Mouse (Mus musculus) kidney, postnatal 0 days (tissue): ENCODE results near the gene Sdsl. TPM values are rescaled to one million over a fixed set of nuclear protein-coding genes. Genes with fewer than 3 reads are reported as not detected.

Source experiments
- ATAC-seq: fragments of 200-750 bp; cut with Nextera tagmentation; replicated peaks from 2 replicates; pipeline ENCODE4 v1.8.0; 2017; ENCODE audit warnings: low read depth, moderate number of reproducible peaks, moderate TSS enrichment, moderate library complexity; ENCODE audit not compliant: low FRiP score
- DNase-seq: peaks from one replicate; pipeline ENCODE4 v3.0.0-alpha.2; 2016; ENCODE audit warnings: low spot score
- H3K27ac ChIP-seq: fragments of 300-500 bp; sonication (generic); 2 replicates; pipeline ENCODE4 v1.5.1; 2014; ENCODE audit warnings: mild to moderate bottlenecking
- H3K27me3 ChIP-seq: fragments of 300-500 bp; sonication (generic); 2 replicates; pipeline ENCODE4 v1.6.1; 2014; ENCODE audit warnings: low read length, mixed read lengths; ENCODE audit not compliant: insufficient read depth
- H3K36me3 ChIP-seq: fragments of 300-500 bp; sonication (generic); 2 replicates; pipeline ENCODE4 v1.6.1; 2014; ENCODE audit warnings: low read length, mixed read lengths; ENCODE audit not compliant: insufficient read depth
- H3K4me1 ChIP-seq: fragments of 300-500 bp; sonication (generic); replicated peaks from 2 replicates; pipeline ENCODE4 v1.6.1; 2014; ENCODE audit warnings: antibody characterized with exemption, low read length, mixed read lengths; ENCODE audit not compliant: insufficient read depth
- H3K4me2 ChIP-seq: fragments of 300-500 bp; sonication (generic); 2 replicates; pipeline ENCODE4 v1.6.1; 2014; ENCODE audit warnings: mild to moderate bottlenecking, low read length, moderate library complexity, mixed read lengths
- H3K4me3 ChIP-seq: fragments of 300-500 bp; sonication (generic); replicated peaks from 2 replicates; pipeline ENCODE4 v1.5.1; 2014; ENCODE audit warnings: low read depth, low read length
- H3K9ac ChIP-seq: fragments of 300-500 bp; sonication (generic); 2 replicates; pipeline ENCODE4 v1.6.1; 2014; ENCODE audit warnings: low read depth, low read length
- H3K9me3 ChIP-seq: fragments of 300-500 bp; sonication (generic); replicated peaks from 2 replicates; pipeline ENCODE4 v1.6.1; 2016; ENCODE audit warnings: low read length, inconsistent platforms, mixed read lengths
- CTCF ChIP-seq: IDR thresholded peaks from 2 replicates; pipeline ENCODE4 v1.5.1; 2016; ENCODE audit warnings: antibody characterized with exemption, low read depth, mild to moderate bottlenecking, moderate library complexity
- WGBS: fragments of 180-500 bp; shearing (Covaris S2); extraction: QIAGEN DNeasy Blood & Tissue Kit; methylation state at CpG from one replicate; pipeline ENCODE4 v1.1.7; 2014; 5-methylcytosine and 5-hydroxymethylcytosine counted together
- polyA plus RNA-seq: library from polyadenylated mRNA; unstranded; fragments of >200 nt; fragmentation: Nextera tagmentation; extraction: Ambion mirVana; gene quantifications from 2 replicates; pipeline ENCODE4 v1.2.1, GENCODE M21; 2015

Sdsl gene
- 12.0 and 13.3 TPM in 2 replicates for polyA plus RNA-seq

DNA sequence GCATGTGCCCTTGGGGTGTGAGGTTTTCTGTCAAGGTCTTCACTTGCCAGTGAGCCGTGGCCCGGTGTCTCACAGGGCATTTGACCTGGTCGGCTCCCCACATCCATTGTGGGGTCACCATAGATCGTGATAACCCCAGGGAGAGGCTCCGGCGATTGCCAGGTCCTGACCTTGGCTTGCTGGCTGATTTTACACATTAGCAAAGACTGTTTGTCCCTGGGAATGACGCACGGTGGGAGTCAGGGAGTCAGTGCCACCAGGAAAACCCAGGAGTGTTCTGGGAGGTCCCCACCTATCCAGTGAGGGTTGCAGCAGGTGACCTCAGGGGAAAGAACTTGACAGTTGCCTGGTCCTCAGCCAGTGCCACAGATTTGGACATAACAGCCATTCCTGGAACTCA is at the start of gene Sdsl:
Gene Sdsl, minus strand, starts transcription at position 41 of the 400 bp plus-strand sequence.
- H3K27ac ChIP-seq, result no peak within 1 kb of the TSS
- no peak within 1 kb of the TSS for H3K9ac ChIP-seq
- H3K4me1 ChIP-seq, result no peaks in the 10 kb centered on the region
- no peaks in the 10 kb centered on the region for H3K36me3 ChIP-seq
- ATAC-seq, result no peak
- no peak within 1 kb of the TSS for H3K4me2 ChIP-seq
- DNase-seq, result no peak
- WGBS, result 58% methylated on average over 8 of the region's 8 CpGs
- no peak for TF ChIP-seq CTCF
- no peaks in the 10 kb centered on the region for H3K27me3 ChIP-seq
- no peak within 1 kb of the TSS for H3K4me3 ChIP-seq
- H3K9me3 ChIP-seq, result no peaks in the 10 kb centered on the region

DNA sequence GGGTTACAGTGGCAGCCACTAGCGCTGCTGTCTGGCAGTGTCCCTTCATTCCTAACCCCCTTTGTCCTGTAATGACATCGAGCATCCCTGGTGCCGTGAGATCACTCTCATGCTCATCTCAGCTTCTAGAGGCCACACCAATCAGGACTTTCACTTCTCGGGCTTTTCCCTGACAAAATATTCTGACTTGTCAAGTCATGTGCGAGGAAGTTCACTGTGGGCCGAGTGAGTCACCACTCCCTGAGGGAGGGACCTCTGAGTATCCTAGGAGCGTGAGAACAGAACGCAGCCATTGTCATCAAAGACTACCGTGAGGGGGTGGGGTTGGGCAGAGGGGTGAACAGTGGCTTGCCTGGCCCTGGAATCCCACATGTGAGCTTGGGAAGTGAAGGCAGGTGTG is 44.9 kb upstream of the Sdsl start:
- H3K4me2 ChIP-seq, result no peak overlapping the region
- no peaks in the 10 kb centered on the region for H3K27me3 ChIP-seq
- TF ChIP-seq CTCF, result no peak
- ATAC-seq (no peak), DNase-seq (peak; percentile 14)
- H3K4me1 ChIP-seq, result peaks cover 28% of the 10 kb centered on the region
- H3K4me3 ChIP-seq, result no peak overlapping the region
- no peaks in the 10 kb centered on the region for H3K9me3 ChIP-seq
- WGBS, result 48% methylated on average over 9 of the region's 9 CpGs
- H3K27ac ChIP-seq, result no peak overlapping the region
- H3K9ac ChIP-seq, result no peak overlapping the region
- peaks cover 15% of the 10 kb centered on the region; the same call in 1 of the 2 replicates for H3K36me3 ChIP-seq

DNA sequence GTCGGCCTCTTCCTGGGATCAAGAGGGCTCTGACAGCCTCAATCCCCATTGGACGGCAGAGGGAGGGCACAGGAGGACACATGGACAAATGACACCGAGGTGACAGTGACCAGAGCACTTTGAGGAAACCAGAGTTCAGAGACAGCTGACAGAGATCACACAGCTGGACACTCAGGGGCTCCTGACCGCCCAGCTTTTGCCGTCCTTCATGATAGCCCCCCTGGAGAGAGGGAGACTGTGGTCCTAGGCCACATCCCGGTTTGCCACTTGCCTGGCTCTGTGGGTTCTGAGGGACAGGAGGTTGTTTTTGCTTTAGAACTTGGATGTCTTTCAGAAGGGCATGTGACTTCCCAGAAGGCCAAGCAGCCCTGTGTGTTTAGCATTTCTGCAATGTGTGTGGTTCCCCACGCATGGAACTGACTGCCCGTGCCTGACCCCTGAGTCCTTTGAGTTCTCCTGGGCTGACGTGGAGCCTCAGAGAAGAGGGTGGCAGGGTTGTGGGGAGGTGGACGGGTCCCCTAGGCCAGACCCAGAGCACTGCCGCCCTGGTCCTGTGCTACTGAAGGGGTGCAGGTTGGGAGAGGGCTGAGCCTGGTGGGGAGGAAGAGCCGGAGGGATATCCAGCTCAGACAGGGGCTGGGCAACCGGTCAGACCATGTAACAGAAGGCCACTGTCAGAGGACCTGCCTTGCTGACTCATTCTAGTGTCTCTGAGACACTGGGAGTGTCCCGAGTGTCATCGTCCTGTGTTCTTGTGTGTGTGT is 43.8 kb upstream of the Sdsl start:
- WGBS, result 50% methylated on average over 14 of the region's 15 CpGs
- TF ChIP-seq CTCF, result no peak
- H3K4me1 ChIP-seq, result peaks cover 28% of the 10 kb centered on the region

DNA sequence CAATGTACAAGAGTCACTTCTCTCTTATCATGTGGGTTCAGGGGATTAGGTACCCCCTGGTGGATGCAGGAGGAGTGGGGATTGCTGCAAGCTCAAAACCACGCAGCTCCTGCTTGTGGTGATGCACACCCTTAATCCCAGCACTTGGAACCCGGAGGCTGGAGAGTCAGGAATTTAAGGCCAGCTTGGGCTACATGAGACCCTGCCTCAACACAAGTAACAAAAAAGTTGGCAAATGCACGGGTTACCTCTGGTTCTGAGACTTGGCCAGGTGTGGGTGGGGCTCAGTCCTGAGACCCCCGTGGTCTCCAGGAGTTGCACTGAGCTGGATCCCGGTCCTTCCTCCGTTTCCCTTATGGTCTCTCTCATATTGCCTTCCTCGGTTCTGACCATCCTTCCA is 42.8 kb upstream of the Sdsl start:
- 76% methylated on average over 7 of the region's 7 CpGs for WGBS
- Histone ChIP-seq H3K4me3 (no peak overlapping the region), H3K9ac (no peak overlapping the region), H3K4me1 (peaks cover 28% of the 10 kb centered on the region), H3K27me3 (no peaks in the 10 kb centered on the region), H3K9me3 (no peaks in the 10 kb centered on the region), H3K27ac (peak overlapping the region; percentile 55), H3K4me2 (no peak overlapping the region), H3K36me3 (no peaks in the 10 kb centered on the region)
- DNase-seq (no peak), ATAC-seq (no peak)
- no peak; the same call in 1 of the 2 replicates for TF ChIP-seq CTCF

More for the DNA sequence above, 43.8 kb upstream of the Sdsl start:
- H3K9me3 ChIP-seq, result no peaks in the 10 kb centered on the region
- H3K4me2 ChIP-seq, result no peak overlapping the region
- peaks cover 7% of the 10 kb centered on the region; the same call in 1 of the 2 replicates for H3K36me3 ChIP-seq
- no peak overlapping the region for H3K27ac ChIP-seq
- ATAC-seq, result peak; percentile 35
- no peak overlapping the region; the same call in 1 of the 2 replicates for H3K9ac ChIP-seq
- no peaks in the 10 kb centered on the region for H3K27me3 ChIP-seq
- H3K4me3 ChIP-seq, result no peak overlapping the region
- DNase-seq, result peak; percentile 22

DNA sequence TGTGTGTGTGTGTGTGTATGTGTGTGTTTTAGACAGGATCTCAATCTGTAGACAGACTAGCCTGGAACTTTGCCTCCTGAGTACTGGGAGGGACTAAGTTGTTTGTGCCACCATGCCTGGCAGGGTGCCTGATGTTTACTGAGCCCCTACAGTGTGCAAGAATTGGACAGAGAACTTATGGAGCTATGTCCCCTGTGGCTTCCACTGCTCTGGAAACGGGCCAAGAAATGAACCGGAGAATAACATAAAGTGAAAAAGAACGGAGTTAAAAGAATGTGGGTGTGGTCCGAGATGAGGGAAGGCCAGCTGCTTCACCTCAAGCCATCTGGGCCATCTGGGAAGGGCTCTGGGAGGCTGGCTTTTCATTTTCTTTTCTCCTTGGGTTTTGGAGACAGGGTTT is 42.1 kb upstream of the Sdsl start:
- Histone ChIP-seq H3K9me3 (no peaks in the 10 kb centered on the region), H3K4me2 (no peak overlapping the region), H3K27ac (peak overlapping the region; percentile 55), H3K4me1 (peaks cover 28% of the 10 kb centered on the region), H3K9ac (no peak overlapping the region), H3K36me3 (no peaks in the 10 kb centered on the region), H3K4me3 (no peak overlapping the region), H3K27me3 (no peaks in the 10 kb centered on the region)
- WGBS, result 7% methylated on average over 4 of the region's 4 CpGs
- no peak for TF ChIP-seq CTCF
- ATAC-seq, result no peak
- DNase-seq, result peak; percentile 91

DNA sequence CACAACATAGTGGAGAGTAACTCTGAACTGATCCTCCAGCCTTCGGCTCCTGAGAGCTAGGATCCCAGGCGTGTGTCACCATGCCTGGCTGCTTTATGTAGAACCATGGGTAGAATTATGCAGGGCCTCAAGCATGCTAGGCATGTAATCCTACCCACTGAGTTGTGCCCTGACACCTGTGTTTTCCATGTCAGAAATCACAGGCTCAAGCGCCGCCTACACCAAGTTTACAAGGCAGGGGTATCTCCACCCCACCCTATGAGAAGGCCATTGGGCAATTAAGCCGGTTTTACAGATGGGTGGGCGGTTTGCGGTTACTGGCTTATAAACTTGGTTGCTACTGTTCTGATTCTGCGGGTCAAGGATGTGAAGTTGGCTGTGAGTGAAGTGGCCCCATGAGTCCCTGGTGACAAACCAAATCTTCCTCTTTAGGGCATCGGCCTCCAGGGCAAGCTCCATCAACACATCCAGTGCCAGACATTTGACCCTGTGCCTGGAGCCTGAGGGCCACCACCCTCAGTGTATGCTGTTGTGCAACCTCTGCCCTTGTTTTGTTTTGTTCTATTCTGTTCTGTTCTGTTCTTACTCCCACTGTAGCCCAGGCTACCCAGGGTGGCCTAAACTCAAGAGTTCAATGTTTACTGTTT is 41.5 kb upstream of the Sdsl start:
- H3K27me3 ChIP-seq, result no peaks in the 10 kb centered on the region
- peaks cover 28% of the 10 kb centered on the region for H3K4me1 ChIP-seq
- H3K27ac ChIP-seq, result peak overlapping the region; percentile 55
- DNase-seq (no peak), ATAC-seq (no peak)
- no peak overlapping the region for H3K4me3 ChIP-seq
- H3K36me3 ChIP-seq, result no peaks in the 10 kb centered on the region
- no peak for TF ChIP-seq CTCF
- 50% methylated on average over 9 of the region's 9 CpGs for WGBS
- no peak overlapping the region for H3K9ac ChIP-seq
- H3K4me2 ChIP-seq, result 0 out of 2 replicates have a peak overlapping the region, but pooled peaks have one; percentile 0
- no peaks in the 10 kb centered on the region for H3K9me3 ChIP-seq
